Mouse (Mus musculus): ENCODE measurements at regions not wholly inside any gene's neighbourhood (a gene's known extent, or its start where the extent isn't known, plus 50 kb on each side); places are given as distances from the start of the nearest gene placed in this dataset.

GRCm38 (mm10) chr5:91198620-91199019 lies 59.2 kb downstream of the Areg start:
- no peak for DNase-seq (ENCODE audit: low read depth, low spot score)

GRCm38 (mm10) chr5:91200448-91200847 lies 61.0 kb downstream of the Areg start:
- no peak for DNase-seq (ENCODE audit: low read depth, low spot score)

- no peak for DNase-seq (ENCODE audit: low read depth, low spot score)
These were observed 65.0 kb downstream of the Areg start for GRCm38 (mm10) chr5:91204225-91205005.

DNA sequence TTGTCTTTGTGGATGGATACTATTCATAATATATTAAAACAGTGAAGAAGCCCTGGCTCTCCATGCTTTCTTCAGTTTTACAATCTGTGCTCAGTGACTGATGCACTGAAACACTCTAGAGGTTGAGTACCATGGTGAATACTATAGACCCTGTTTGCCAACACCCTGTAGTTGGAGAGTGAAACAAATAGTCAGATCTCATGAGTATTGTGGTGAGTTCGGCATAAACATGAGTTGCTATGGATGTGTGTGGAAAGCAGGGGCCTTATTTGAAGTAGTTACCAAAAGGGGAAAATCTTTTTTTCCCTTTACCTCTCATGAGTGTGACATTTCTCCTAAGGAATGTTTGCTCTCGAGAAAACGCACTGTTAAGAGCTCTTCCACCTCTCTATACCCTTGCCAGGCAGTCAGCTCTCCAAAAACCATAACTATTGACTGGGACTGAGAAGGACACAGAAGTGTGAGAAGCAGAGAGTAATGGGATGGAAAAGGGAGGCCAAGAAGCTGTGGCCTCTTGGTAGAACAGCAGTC lies 66.0 kb downstream of the Areg start:
- DNase-seq (ENCODE audit: low read depth, low spot score), result no peak

DNA sequence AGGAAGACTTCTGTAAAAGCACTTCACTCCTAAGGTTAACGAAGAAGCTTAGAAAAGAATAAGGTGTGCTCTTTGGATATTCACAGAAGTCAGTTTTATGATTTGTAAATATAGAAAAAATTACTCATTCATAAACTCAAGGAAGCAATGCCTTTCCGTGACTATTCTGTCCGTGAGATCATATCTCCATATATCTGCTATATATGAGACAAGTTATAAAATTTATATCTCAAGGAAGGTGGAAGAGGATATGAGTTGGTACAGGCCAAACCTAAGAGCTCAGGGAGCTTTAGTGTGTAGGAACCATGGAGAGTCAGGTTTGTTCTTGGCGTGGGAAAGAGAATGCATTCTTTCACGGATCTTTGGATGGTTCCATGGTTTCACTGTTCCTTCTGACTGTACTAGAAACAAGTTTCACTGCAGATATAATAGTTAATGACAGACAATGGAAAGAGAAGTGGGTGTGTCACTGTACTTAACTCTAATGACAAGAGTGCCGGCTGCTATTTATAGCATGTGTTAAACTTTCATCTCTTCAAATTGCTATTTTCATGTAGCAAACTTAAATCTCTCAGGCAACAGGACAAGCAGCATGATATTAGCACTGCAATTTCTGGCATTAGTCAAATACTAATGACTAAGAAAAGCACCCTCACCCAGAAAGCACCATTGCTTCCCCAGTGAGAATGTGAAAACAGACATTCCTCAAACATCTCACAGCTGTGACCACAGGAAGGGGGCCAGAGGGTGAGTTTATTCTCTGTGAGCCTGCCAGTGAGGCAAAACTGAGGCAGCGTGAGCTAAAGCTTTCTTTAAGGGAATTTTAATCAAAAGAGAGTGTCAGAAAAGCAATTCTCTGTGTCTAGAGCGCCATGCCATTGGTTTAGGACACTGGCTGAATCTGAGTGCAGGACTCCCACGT lies 67.4 kb downstream of the Areg start:
- no peak for DNase-seq (ENCODE audit: low read depth, low spot score)

GRCm38 (mm10) chr5:91220174-91220573 lies 80.8 kb downstream of the Areg start:
- DNase-seq (ENCODE audit: low read depth, low spot score), result no peak

- DNase-seq (ENCODE audit: low read depth, low spot score), result no peak
These were observed 102.3 kb downstream of the Areg start for GRCm38 (mm10) chr5:91241656-91242055.

DNA sequence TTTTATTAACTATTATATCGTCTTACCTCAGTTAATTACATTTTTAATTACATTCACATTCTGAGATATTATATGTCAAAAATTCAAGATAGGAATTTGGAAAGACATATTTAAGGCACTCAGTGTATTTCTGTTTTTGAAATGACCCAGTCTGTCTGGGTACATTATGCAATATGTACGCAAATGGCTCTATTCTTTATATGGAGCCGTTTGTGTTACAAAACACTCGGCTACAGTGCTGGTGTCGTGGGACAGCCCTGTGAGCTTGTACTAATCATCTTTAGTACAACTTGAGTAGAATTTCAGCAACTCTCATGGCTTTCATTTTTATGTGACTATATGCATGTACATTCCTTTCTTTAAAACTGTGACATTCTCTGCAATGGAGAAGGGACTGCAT lies 108.0 kb downstream of the Areg start:
- no peak for DNase-seq (ENCODE audit: low read depth, low spot score)

DNA sequence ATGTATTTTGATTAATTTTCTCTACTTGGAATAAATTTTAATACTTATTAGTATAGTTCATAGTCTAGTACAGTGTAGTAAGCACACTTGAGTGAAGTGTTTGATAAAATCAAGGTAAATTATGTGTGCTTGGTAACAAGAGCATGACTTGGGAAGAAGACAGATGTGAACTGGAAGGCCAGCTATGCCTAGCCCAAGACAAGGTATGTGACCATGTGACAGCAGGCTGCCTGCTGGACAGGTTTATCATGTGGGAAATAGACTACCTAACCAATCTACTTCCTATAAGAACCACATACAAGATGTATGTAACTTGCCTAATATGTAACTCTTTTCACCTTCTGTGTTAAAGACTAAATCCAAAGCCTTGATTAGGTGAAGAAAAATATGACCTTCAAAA lies 122.5 kb downstream of the Areg start:
- DNase-seq (ENCODE audit: low read depth, low spot score), result no peak

DNA sequence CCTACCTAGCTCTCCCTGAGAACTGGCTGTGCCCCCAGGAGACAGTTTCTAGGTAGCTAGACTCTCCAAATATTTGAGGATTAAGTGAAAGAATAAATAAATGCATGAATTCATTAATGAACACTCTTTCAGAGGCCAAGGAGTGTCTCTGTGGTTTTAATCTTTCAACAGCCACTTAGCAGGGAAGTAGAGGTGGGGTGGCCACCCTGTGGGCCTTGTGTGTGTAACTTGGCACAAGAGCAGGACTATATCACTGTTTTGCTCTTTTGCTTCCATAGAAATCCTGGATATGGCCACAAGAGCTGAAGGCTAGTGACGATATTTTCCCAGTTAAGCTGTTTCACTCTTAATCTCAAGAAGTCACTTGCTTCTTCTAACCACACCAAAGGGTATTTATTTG lies 123.1 kb downstream of the Areg start:
- DNase-seq (ENCODE audit: low read depth, low spot score), result no peak

DNA sequence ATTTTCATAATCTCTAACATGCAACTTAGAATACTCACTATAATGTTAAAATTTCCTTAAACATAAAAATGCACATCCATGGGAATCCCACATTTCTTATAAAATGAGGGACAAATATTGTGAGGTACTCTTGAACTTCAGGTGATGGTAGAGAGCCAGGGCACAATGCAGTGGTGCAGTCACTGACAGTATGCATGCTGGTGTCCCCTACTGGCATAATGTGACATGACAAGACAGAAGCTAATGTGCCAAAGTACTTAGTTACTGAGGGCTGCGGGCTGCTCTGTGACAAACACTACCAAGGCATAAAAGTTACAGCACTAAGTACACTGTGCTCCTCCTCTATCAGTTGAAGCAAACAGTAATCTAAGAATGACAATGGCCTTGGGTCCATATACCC lies 131.3 kb downstream of the Areg start:
- no peak for DNase-seq (ENCODE audit: low read depth, low spot score)

- DNase-seq (ENCODE audit: low read depth, low spot score), result no peak
These were observed 131.4 kb downstream of the Btc start for GRCm38 (mm10) chr5:91271416-91271815.

- no peak for DNase-seq (ENCODE audit: low read depth, low spot score)
These were observed 128.4 kb downstream of the Btc start for GRCm38 (mm10) chr5:91274411-91274810.

DNA sequence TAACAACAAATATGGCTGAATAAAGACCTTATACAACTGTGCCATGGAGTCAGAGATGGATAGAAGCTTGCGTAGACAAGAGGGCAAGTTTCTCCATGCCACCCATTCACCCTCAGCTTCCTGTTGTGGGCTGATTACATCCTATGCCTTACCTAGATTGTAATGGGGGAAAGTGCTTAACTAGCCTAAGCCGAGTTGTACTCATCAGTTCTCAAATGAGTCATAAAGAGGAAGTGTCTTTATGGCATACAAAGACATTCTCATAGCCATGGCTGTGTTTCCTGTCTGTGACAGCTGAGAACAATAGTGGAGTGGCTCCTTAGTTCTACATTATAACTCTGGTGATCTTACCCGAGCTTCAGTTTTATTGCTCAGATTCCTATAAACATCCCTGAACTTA lies 124.3 kb downstream of the Btc start:
- peak; percentile 40 for DNase-seq (ENCODE audit: low read depth, low spot score)

- DNase-seq (ENCODE audit: low read depth, low spot score), result no peak
These were observed 123.3 kb downstream of the Btc start for GRCm38 (mm10) chr5:91279464-91279863.

- DNase-seq (ENCODE audit: low read depth, low spot score), result peak; percentile 53
These were observed 119.8 kb downstream of the Btc start for GRCm38 (mm10) chr5:91282969-91283368.

GRCm38 (mm10) chr5:91293073-91293472 lies 109.7 kb downstream of the Btc start:
- DNase-seq (ENCODE audit: low read depth, low spot score), result no peak

- no peak for DNase-seq (ENCODE audit: low read depth, low spot score)
These were observed 107.8 kb downstream of the Btc start for GRCm38 (mm10) chr5:91294957-91295356.

DNA sequence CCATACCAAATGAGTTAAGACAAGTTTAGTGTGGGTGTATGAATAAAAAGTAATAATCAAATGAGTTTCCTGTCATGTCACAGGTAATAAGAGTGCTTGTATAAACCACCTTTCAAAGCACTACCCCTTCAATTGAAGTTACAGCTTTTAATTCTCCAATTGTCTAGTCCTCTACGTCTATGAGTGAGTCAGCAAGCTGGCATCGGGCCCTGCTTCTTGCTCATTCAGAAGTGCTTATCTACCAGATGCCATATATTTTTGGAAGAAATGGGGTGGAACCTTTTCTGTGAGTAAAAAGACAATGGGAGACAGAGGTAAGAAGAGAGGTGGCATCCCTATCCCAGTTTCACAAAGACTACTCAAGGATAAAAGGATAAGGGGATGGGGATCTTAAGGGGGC lies 105.7 kb downstream of the Btc start:
- DNase-seq (ENCODE audit: low read depth, low spot score), result no peak

- no peak for DNase-seq (ENCODE audit: low read depth, low spot score)
These were observed 100.7 kb downstream of the Btc start for GRCm38 (mm10) chr5:91302114-91302513.

- no peak for DNase-seq (ENCODE audit: low read depth, low spot score)
These were observed 99.9 kb downstream of the Btc start for GRCm38 (mm10) chr5:91302943-91303342.

DNA sequence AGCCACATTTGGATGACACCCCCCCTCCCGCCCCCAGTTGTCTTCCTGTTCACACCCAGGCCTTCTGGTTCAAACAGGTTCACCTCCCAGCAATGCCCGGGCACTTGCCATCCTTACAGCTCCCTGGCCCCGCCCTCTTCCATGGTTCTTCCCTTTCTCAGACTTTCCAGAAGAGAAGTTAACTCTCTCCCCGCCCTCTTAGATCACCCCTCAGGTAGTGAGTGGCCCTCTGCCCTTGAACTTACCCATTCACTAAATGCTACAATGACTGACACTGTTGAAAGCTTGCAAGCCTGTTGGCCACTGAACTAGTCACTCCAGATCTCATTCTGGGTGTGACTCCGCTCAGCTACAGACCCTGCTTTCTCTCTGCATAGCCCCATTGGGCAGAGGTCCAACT lies 99.1 kb downstream of the Btc start:
- DNase-seq (ENCODE audit: low read depth, low spot score), result no peak

- DNase-seq (ENCODE audit: low read depth, low spot score), result no peak
These were observed 95.8 kb downstream of the Btc start for GRCm38 (mm10) chr5:91307031-91307430.
